Mouse (Mus musculus) thymus, postnatal 4 days (tissue): Measurements from ENCODE around the gene Trpc2.
A peak's percentile ranks its signal among the peaks of the same experiment; 100 is the strongest.
"Not testable (repeated sequence)": the region's sequence is repeated elsewhere in the genome, so short reads cannot be mapped to it uniquely, and the experiment has no call there.

Experiments
- DNase-seq: peaks from one replicate; pipeline ENCODE4 v3.0.0; 2021

The Trpc2 gene

DNA sequence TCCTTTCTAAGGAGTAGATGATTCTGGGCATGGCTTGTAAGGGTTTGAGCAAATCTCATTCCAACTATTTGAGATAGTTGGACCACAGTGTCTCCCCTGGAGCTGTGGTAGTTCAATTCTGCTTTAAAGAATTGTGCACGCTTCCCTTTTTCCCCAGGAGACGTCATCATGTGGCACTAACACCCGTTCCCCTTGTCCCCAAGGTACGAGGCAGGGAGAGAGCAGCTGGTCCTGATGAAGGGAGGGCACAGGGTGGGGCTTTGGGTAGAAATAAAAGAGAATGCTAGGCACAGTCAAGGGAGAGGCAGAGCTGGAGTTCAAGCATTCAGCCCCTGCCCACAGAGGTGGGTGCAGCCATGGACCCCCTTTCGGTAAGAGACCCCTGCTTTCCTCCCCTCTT lies at the start of gene Trpc2:
Trpc2 (plus strand) TSS at position 301 of the 400 bp plus-strand sequence.
- DNase-seq: no peak

DNA sequence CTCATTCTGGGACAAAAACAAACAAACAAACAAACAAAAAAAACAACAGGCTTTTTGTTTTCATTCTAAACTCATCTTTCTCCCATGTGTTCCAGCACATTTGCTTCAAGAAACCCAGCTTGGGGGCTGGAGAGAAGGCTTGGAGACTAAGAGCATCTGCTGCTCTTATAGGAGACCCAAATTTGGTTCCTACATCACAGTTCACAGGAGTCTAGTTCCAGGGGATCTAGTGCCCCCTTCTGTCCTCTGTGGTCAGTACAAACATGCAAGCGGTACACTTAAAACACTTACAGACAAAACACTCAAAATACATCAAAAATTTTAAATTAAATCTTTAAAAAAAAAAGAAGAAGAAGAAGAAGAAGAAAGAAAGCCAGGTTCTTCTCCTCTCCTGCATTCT lies 48.0 kb upstream of the Trpc2 start:
- no peak for DNase-seq

DNA sequence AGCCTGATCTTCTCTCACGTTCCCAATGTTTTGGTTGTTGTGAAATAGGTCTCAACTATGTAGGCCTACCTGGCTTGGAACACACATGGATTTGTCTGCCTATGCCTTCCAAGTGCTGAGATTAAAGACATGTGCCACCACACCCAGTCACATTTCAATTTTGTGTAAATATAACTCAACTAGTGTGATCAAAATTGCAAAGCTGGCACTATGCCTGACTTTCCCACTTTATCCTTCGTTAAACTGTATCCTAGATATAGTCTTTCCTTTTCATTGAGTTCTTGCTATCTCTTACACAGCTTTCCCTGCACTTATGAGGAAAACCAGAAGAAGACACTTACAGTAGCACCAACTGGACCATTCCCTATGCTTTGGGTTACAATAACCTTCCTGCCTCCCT lies 47.4 kb upstream of the Trpc2 start:
- DNase-seq: no peak

DNA sequence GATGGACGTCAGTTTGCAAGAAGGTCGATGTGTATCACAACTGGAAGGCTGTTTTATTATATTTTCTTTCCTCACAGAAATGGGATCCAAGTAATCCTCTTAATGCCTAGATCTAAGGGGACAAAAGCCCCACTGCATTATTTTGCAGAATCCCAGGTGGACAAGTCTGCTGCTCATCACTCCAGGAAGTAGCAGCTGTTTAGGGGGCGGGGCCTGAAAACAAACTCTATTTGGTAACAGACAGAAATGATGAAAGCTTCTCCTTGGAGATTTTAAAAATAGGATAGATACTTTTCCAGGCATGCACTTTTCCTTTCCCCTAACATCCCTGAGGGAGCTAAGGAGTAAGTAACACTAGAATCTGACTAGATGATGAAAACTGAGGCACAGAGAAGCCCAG lies 45.6 kb upstream of the Trpc2 start:
- DNase-seq: no peak

DNA sequence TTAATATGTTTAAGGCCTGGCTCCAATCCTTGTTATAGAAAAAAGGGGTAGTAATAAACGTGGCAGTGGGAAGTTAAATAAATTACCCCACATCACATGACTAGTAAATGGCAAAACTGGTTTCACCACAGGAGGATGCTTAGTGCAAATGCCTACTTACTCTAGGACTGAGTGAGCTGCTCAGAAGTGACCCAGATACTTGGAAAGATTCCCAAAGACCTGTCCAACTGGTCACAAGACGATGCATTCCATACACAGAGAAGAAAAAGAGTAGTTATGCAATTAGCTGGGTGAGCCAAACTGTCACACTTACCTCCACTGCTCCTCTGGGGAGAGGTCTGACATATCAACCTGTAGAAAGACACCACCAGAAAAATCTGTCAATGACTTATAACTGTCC lies 40.6 kb upstream of the Trpc2 start:
- no peak for DNase-seq

DNA sequence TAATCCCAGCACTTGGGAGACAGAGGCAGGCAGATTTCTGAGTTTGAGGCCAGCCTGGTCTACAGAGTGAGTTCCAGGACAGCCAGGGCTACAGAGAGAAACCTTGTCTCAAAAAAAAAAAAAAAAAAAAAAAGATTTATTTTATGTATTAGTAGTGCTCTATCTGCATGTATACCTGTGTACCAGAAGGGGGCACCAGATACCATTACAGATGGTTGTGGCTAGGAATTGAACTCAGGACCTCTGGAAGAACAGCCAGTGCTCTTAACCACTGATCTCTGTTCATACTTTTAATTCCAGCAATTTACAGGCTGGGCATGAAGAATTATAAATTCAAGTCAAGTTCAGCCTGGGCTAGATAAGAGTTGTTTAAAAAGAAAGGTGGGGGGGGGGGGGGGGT lies 34.4 kb upstream of the Trpc2 start:
- not testable (repeated sequence) for DNase-seq

DNA sequence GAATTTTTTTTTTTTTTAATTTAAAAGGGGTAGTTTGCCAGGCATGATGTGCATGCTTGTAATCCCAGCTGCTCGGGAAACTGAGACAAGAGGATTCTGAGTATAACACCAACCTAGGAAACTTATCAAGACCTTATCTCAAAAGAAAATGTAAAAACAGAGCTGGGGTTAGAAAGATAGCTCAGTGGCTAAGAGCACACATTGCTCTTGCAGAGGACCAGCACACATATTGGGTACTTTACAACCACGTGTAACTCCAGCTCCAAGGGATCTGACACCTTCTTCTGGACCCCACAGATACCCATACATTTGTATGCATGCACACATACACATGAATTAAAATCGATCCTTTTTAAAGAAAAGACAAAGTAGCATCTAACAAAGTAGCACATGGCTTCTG lies 21.6 kb upstream of the Trpc2 start:
- no peak for DNase-seq

DNA sequence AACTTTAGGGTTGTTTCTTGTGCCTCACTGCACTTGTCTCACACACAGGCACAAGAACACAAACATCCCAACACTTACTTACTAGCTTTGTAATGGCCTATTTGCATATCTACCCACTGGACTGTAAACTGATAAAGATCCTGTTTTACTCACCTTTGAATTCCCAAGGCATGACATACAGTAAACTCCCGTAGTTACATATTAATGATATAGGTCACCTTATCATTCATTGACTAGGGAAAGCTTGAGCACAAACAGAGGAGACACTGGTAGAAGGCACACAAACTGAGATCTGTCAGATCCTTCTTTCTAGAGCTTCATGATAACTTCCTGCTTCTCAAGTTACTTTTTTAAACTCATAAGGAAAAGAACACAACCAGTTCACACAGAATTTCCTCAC lies 20.7 kb upstream of the Trpc2 start:
- no peak for DNase-seq

DNA sequence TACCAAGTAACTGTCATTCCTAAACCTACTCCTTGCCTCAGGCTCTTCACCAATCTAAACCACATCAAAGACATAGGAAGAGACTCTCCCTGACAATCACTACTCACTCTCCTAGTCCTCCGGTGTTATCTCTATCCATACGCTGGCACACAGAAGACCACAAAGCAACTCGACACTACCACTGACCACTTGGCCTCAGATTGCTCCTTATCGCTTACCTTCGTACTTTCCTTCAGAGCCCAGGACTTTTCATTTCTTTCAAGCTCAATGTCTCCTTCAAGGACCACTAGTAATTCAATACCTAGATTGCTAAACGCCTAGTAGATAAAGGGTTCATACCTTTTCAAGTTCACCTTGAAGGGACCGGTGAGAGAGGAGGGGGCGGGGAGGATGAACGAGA lies 19.0 kb upstream of the Trpc2 start:
- DNase-seq: no peak

DNA sequence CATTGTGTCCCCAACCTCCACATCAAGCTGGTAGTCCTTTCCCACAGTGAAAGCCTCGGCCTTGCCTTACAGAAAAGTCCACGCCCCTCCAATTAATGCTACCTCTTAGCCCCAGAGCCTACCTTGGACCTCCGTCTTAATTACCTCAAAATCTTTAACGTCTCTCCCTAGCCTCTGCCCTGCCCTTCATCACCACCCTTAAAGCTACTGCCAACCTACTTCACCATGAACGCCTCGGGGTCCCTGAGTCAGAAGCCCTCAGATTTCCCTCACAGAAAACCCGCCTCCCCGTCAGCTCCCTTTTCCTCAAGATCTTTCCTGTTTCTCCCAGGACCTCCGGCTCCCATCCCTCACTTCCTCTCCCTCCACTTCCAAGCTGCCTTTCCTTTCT lies 18.3 kb upstream of the Trpc2 start:
- no peak for DNase-seq

DNA sequence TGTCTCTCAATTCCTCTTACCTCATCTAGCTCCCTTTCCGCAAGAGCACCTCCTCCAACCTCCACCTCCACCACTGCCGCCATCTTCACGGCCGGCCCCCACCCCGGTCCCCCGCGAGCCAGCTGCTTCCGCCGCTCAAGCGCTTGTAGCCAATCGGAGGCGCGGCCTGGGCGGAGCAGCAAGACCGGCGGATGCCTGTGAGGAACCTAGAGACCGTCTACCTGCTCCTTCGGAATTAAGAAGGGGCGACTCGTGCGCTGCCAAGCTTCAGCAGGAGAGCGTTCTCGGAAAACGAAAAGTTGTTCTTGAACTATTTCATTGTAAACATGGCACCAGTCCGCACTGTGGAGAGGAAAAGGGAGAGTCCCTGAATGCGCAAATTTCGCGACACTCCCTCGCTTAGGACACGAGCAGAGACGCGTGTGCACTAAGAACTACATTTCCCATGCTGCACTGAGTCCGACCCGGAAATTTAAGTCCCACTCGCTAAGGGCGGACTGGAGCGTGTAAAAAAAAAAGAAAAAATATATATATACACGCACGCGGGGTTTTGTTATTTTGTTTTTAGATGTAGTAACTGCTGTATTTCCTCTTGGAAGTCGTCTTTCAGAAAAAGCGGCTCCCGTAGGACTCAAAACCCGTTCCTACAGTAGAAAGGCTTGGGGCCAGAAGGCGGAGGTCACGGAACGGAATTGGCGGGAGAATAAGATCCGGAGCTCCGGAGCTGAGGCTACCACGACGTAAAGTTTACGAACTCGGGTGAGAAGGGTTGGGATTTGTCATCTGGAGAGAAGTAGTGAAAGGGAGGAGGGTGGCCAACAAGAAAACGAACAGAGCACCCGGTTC lies 17.6 kb upstream of the Trpc2 start, which contains the start of the genes Rnf121, Xndc1 and Xntrpc:
Rnf121 (minus strand) TSS at position 424 of the 846 bp plus-strand sequence.
Xndc1 (plus strand) TSS at position 466 of the 846 bp plus-strand sequence.
Xntrpc (plus strand) TSS at position 668 of the 846 bp plus-strand sequence.
- peak; percentile 93 for DNase-seq

DNA sequence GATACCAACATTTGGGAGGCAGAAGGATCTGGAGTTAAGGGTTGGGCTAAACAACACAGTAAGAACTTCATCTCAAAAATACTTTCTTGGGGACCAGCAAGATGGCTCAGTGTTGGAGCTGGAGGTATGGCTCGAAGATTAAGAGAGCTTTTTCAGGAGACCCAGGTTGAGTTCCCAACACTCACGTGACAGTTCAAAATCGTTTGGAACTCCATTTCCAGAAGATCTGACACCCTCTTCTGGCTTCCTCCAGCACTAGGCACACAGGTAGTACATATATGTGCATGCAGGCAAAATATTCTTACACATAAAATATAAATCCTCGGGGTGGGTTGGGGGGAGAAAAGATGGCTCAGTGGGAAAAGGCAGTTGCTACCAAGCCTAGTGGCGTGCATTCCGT lies 16.6 kb upstream of the Trpc2 start:
- DNase-seq: no peak

DNA sequence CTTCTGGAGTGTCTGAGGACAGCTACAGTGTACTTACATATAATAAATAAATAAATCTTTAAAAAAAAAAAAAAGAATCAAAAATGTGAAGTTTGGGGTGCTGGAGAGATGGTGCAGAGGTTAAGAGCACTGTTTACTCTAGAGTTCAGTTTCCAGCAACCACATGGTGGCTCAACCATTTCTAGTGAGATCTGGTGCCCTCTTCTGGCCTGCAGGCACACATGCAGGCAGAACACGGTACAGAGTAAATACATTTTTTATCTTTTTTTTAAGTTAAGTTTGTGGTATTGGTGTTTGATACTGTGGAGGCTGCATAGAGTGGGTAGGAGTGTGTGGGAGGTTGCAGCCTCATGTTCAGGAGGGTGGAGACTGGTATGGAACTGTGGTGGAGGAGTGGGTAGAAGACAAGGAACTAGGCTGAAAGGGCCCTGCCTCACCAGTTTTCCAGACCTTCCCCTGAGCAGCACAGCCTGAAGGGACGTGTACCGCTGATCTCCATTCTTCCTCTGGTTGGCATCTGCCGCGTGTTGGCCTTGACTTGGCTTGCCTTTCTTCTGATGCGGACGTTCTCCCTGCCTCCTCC lies 6.1 kb upstream of the Trpc2 start:
- peak; percentile 70 for DNase-seq

DNA sequence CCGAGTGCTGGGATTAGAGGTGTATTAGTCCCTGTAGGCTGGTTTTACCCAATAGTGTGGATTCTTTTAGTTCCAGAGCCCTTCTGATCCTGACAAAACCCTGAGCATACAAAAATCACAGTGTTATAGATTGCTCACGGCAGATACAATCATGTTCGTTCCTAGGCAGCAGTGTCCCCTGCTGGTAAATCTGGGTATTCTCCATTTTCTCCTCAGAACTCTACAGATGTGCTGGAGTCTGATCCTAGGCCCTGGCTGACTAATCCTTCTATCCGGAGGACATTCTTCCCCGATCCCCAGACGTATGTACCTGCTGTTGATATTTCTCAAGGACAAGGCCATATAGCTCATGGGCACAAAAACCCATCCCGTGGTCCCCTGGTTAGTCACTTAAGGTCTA lies 4.4 kb upstream of the Trpc2 start:
- DNase-seq: peak; percentile 42

DNA sequence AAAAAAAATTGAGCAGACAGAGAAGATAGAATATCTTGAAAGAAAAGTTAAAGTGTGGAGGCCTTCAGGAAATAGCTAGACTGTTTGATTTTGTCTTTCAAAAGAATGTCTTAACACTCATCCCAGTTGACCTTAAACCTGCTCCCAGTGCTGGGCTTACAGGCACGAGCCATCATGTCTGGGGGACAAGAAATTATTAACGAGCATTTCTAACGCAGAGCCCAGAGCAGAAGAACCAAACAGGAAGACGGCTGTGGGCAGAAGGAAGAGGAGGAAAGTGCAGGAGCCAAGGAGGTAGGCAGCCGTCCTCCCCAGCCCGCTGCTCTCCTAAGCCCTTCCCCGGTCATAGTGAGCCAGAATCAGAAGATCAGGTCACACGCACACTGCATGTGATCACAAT lies 2.6 kb upstream of the Trpc2 start:
- no peak for DNase-seq

DNA sequence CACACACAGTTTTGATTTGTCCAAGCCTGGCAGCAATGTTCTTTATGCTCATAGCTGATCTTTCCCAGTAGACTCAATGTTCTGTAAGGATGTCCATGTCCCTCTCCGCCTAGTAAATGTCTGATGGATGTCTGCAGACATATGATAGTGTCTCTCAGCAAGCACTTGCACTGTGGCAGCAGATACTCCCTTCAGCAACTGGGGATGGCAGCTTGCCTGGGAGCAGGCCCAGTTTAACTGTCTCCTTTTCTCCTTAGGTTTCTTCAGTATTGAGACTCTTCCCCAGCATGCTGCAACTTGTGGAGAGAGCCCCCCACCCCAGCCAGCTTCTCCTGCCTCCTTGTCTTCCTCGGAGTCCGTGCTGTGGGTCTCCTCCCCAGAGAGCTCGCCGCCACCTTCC lies 1.1 kb upstream of the Trpc2 start:
- DNase-seq: no peak

DNA sequence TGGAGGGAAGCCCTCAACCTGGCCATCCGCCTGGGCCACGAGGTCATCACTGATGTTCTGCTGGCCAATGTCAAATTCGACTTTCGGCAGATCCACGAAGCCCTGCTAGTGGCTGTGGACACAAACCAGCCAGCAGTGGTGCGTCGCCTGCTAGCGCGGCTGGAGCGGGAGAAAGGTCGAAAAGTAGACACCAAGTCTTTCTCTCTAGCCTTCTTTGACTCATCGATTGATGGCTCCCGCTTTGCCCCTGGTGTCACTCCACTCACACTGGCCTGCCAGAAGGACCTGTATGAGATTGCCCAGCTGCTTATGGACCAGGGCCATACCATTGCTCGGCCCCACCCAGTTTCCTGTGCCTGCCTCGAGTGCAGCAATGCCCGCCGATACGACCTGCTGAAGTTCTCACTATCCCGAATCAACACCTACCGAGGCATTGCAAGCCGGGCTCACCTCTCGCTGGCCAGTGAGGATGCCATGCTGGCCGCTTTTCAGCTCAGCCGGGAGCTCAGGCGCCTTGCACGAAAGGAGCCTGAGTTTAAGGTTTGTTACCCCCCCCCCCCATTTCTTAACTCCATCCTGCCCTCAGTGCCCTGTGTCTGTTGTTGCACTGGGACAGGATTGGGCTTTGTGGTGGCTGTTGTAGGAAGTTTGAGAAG lies 1.3 kb downstream of the Trpc2 start:
- DNase-seq: no peak

DNA sequence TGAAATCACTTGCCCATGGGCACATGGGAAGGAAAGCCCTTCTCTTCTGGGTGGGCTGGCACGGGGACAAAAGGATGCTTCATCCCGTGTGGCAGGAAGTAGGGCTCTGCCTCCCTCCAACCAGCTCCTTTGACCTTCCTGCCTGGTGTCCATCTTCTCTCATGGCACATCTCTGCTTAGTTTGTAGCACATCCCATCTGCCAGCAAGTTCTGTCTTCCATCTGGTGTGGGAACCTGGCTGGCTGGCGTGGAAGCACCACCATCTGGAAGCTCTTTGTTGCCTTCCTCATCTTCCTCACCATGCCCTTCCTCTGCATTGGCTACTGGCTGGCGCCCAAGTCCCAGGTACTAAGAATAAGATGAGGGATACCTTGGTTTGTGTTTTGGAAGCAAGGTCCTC lies 4.4 kb downstream of the Trpc2 start:
- no peak for DNase-seq

DNA sequence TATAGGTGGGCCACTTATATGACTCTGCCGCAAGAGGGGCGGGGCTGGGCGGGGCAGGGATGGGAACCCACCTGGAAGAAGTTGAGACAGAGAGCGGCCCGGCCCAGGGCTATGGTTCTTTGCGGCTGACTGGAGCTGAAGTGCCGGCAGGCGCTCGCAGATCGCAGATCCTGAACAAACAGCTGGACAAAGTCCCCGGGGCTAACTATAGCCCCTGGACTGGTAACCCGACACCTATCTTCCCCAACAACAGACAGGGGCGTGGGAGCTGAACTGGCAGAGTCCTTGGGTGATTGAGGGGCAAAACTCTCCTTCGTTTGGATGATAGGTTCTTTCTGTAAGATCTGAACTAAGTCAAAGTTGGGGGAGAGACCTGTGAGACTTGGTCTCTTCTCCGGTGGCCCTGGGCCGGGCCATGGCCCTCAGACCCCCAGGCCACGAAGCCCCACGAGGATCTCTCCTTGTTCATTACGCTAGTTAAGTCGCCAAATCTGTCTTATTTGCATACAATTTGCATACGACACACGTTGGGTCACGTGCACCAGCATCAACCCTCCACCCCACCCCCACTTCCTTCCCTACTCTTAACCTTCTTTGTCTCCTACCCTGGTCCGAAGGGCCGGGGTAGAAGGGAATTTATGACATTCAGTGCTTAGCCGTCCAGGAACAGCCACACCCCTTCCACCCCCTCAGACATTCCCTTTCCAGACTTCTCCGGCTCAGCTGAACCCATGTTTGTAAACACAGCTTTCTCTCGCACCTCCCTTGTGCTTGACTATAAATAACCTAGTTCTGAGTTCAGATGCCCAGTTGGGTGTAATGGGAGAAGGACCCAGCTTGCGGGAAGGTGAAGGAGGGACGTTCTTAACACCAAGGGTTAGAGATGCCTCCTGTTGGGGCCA lies 17.1 kb downstream of the Trpc2 start:
- peak; percentile 71 for DNase-seq

DNA sequence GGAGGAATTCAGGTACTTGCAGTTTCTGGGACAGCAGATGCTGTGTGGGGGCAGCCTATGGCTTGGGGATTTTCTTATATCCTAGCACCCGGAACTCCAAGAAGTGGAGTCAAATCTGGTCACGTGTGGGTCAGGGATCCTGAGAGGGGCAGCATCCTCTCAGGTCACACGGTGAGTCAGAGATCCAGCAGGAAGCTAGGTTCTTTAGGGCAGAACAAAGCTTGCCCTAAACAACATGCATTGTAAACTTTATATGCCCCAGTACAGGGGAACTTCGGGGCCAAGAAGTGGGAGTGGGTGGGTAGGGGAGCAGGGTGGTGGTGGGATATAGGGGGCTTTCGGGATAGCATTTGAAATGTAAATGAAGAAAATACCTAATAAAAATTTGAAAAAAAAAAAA lies 18.0 kb downstream of the Trpc2 start:
- DNase-seq: no peak

DNA sequence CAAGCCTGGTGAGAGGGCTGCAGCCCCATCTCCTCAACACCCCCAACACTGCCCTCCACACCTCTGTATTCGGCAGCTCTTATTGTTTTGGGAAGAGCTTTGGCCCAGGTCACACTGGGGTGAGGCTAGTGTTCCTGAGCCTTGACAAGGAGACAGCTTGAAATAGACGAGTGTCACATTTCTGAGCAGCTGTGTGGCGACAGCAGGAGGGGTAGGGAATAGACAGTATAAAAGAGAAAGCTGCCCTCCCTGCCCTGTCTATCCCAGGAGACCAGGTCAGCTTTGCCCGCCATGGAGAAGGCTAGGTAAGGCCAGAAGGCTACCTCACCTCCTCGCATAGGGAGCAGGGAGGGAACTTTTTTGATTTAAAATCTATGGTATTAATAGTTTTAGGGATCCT lies 18.6 kb downstream of the Trpc2 start, which contains the start of gene Art1:
Art1 (plus strand) TSS at position 257 of the 400 bp plus-strand sequence.
- DNase-seq: no peak

DNA sequence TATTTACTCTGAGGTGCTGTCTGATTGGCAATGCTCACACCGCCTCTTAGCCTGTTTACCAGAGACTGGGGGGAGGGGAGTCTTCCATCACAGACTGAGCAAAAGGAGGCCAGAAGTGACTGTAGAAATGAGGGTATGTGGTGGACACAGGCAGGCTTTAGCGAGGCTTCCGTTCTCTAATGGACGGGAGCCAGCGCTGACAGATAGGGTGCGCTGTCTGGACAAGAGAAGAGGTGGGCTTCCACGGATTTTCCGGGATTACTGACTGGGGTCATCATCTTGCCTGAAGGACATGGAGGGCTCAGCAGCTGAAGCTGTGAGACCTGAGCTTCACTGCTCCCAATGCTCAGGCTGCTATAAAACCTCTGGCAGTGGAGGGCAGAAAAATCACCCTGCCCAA lies 19.3 kb downstream of the Trpc2 start:
- DNase-seq: no peak

DNA sequence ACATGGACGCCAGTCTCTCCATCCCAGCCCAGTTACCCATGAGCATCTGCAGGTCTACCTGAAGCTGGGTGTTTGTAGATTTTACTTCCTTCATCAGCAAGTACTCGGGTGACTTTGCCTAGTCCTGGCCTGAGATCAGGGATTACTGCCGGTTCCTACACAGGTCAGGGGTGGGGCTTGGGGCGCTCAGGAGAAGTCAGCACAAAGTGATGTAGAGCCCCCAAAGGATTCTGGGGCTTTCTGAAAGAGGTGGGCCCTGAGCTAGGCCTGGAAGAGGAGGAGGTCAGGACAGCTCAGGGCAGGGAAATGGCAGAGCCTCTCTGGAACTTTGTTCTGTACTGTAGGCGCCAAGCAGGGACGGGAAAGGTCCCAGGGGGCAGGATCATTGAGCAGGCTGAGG lies 19.8 kb downstream of the Trpc2 start:
- DNase-seq: no peak
